Mouse (Mus musculus) 3134 (cell line): ENCODE data around the gene Zdhhc17.

Experiments
- DNase-seq: peaks from one replicate; pipeline ENCODE4 v3.0.0-alpha.2; 2011; ENCODE audit warnings: low spot score; ENCODE audit not compliant: insufficient read length; ENCODE audit errors: extremely low read depth

Zdhhc17 gene

GRCm38 (mm10) chr10:111009641-111010479 lies at the start of gene Zdhhc17:
Zdhhc17 (minus strand) TSS chr10:111010140.
- DNase-seq = peak; percentile 91

- DNase-seq = no peak
These were observed 45.8 kb upstream of the Zdhhc17 start for GRCm38 (mm10) chr10:111055770-111056169.

GRCm38 (mm10) chr10:111051606-111052005 lies 41.7 kb upstream of the Zdhhc17 start:
- DNase-seq = no peak

- DNase-seq = no peak
These were observed 40.6 kb upstream of the Zdhhc17 start for GRCm38 (mm10) chr10:111050511-111050910.

GRCm38 (mm10) chr10:111050061-111050460 lies 40.1 kb upstream of the Zdhhc17 start:
- no peak for DNase-seq

- DNase-seq = no peak
These were observed 38.0 kb upstream of the Zdhhc17 start for GRCm38 (mm10) chr10:111047895-111048294.

- no peak for DNase-seq
These were observed 30.2 kb upstream of the Zdhhc17 start for GRCm38 (mm10) chr10:111040078-111040656.

GRCm38 (mm10) chr10:111036851-111037250 lies 26.9 kb upstream of the Zdhhc17 start:
- DNase-seq = no peak

GRCm38 (mm10) chr10:111035134-111035533 lies 25.2 kb upstream of the Zdhhc17 start:
- no peak for DNase-seq

- peak; percentile 6 for DNase-seq
These were observed 21.8 kb upstream of the Zdhhc17 start for GRCm38 (mm10) chr10:111031511-111032365.

GRCm38 (mm10) chr10:111030845-111031244 lies 20.9 kb upstream of the Zdhhc17 start:
- no peak for DNase-seq

- no peak for DNase-seq
These were observed 16.2 kb upstream of the Zdhhc17 start for GRCm38 (mm10) chr10:111026106-111026505.

- no peak for DNase-seq
These were observed 14.8 kb upstream of the Zdhhc17 start for GRCm38 (mm10) chr10:111024746-111025145.

- no peak for DNase-seq
These were observed 4.5 kb upstream of the Zdhhc17 start for GRCm38 (mm10) chr10:111014476-111014875.

GRCm38 (mm10) chr10:111013265-111013664 lies 3.3 kb upstream of the Zdhhc17 start:
- no peak for DNase-seq

GRCm38 (mm10) chr10:111012496-111013038 lies 2.6 kb upstream of the Zdhhc17 start:
- DNase-seq = no peak

GRCm38 (mm10) chr10:111011226-111011765 lies 1.4 kb upstream of the Zdhhc17 start:
- DNase-seq = no peak

GRCm38 (mm10) chr10:111010480-111011225 lies 713 bp upstream of the Zdhhc17 start:
- DNase-seq = no peak

GRCm38 (mm10) chr10:111009113-111009640 lies 763 bp downstream of the Zdhhc17 start:
- DNase-seq = no peak

GRCm38 (mm10) chr10:111007687-111008086 lies 2.3 kb downstream of the Zdhhc17 start:
- DNase-seq = no peak
